Mouse (Mus musculus): ENCODE data around the gene Plekhb1.
A peak's percentile ranks its signal among the peaks of the same experiment; 100 is the strongest.

Plekhb1 gene

GRCm38 (mm10) chr7:100662231-100662630 is at the start of gene Plekhb1:
TSS of gene Plekhb1 (minus strand) at chr7:100662414.
- DNase-seq (ENCODE audit: low read depth): no peak

- DNase-seq (ENCODE audit: low read depth): no peak
These were observed 44.8 kb upstream of the Plekhb1 start for GRCm38 (mm10) chr7:100706883-100707480.

DNA sequence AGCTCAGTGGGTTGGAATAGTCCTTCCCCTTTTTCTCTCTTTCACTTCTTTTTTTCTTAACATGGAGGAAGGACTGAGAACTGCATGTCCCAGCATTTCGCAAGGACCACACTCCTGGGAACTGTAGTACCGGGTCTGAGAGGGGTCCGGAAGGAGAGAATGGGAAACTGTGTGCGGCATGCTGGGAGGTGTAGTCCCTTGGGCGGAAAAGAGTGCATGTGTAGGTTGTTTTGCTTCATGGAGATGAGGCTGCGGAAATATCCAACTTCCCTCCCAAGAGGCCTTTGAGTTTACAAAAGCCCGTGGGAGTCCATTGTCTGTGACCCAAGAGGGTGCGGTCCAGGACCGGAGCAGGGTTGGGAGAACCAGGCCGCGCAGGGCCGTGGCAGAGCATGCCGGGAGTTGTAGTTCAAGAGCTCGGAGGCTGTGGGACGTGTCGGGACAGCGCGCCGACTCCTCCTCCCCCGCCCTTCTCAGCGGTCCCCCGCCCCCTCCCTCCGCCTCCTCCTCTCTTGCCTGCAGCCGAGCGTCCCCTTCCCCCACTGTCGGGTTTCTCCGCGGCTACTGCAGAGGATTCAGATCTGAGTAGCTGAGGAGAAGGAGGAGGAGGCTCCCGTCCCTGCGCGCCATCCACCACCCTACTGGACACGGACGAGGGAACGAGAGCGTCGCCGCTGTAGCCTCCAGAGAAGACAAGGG is 44.1 kb upstream of the Plekhb1 start, which contains the start of gene Fam168a:
Gene Fam168a (plus strand): TSS at position 493 of the 699 bp plus-strand sequence.
- peak; percentile 91 for DNase-seq (ENCODE audit: low read depth)

DNA sequence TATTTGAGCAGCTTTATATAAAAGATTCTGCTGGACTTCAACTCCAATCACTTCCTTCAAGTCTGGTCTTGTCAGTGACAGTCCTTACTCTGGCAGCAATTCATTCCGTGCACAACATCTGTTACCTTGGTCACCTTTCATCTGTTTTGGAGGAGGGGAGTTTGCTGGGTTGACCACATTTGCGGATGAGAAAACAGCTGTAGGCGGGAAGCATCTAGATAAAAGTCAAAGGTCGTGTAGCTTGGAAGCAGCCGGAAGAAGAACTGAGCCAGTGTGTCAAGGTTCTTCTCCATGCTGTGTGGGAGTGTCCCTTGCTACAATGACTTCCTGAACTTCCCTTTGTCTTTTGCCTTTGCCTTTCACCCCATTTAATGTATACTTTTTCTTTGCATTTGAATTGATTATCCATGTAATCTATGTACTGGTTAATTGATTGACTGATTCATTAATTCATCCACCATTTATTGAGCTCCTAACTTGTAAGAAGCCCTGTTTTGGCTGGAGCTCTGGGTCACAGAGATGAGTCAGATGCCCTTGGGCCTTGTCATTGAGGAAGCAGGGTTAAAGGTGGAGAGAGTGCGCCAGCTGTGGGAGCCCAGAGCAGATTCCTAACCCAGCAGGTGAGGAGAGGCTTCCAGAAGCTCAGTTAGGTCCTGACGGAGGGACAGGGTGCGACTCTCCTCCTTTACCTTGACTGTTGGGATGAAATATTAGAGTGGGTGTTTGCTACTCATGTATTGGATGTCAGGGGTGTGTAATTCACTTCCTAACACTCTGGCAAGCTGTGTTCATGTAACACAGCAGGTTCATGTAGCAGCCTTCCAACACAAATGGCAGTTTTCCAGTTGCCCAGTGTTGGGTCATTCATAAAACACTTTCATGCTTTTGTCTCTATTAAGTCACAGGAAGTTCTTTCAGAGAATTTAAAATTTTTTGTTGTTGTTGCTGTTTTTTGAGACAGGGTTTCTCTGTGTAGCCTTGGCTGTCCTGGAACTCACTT is 37.9 kb upstream of the Plekhb1 start:
- no peak for DNase-seq (ENCODE audit: low read depth)

DNA sequence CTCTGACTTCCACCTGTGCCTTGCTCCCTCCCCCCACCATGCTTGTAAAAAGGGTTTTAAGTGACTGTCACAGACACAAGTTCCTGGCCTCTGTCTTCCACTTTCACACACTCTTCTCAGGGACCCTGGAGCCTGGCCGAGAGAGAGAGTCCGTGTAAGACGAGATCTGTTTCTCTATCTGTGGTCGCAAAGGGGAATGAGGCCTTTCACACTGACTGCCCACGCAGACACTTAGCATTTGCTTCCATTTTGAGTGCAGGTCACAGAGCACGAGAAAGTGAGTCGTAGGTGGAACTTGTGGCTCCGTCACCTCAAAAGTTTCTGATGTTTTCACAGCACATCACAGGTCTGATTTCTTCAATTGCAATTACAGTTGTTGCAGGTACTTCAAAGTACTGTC is 31.0 kb upstream of the Plekhb1 start:
- DNase-seq (ENCODE audit: low read depth): no peak

DNA sequence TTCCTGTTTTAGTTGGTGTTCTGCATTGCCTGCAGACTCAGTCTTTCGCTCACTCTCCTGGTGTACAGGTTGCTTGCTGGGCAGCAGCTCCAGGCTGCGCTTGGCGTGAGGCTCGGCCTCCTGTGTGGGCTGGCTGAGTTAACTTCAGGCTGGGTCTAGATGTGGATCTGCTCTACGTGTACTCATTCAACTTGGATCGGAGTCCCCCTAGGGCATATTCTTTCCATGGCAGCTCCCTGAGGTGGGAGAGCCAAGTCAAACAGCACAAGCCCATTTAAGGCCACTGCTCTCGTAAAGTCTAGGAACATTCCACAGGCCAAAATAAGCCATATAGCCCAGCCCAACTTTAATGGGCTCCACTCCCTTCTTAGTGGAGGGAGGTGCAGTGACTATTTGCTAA is 26.3 kb upstream of the Plekhb1 start:
- DNase-seq (ENCODE audit: low read depth): no peak

DNA sequence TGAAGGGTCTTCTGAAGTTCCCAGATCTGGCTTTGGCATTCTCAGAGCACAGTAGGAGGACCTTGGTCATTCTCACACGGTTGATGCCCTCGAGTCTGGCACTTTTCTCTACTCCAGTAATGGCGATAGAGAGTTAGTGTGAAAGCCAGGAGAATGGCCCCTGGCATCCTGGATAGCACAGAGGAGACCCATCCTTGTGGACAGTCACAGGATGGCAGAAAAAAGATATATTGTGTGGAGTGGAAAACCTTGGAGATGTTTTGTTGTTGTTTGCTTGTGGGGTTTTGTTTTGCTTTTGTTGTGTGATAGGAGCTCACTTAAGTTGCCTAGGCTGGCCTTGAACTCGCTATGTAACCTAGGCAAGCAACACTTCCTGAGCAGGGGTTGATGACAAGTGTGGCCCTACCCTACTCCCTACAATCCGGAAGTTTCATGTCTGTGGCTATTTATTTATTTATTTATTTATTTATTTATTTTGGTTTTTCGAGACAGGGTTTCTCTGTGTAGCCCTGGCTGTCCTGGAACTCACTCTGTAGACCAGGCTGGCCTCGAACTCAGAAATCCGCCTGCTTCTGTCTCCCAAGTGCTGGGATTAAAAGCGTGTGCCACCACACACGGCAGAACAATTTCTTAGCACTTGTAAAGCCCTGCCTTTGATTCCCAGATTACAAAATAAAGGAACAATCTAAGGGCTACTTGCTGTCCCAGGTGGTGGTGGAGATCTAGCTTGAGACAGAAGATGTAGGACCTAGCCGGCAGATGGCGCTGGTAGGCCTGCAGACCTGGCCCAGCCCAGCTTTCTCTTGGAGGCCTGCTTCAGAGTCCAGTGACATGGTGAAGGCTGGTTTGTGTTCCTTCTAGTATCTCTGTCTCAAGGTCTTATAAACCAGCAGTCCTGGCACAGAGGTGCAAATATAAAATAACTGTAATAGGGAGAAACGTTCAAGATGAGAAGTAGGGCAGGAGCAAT is 23.1 kb upstream of the Plekhb1 start:
- peak; percentile 44 for DNase-seq (ENCODE audit: low read depth)

DNA sequence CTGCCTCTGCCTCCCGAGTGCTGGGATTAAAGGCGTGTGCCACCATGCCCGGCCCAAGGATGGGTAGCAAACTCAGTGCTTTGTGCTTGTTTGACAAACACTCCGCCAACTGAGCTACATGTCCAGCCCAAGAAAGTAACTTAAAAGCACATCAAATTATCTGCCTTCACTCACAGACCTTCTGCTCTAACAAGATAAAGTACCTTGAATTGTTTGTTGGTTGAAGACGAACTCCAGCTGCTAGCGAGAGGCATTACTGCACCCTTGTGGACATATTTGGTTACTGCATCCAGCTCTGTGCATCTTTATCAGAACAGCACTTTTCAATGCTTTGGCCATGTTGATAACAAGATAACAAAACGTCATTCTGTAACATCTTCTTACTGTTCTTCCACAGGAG is 22.3 kb upstream of the Plekhb1 start:
- peak; percentile 31 for DNase-seq (ENCODE audit: low read depth)

GRCm38 (mm10) chr7:100684081-100684480 is 21.9 kb upstream of the Plekhb1 start:
- DNase-seq (ENCODE audit: low read depth): no peak

GRCm38 (mm10) chr7:100683241-100683640 is 21.0 kb upstream of the Plekhb1 start:
- no peak for DNase-seq (ENCODE audit: low read depth)

DNA sequence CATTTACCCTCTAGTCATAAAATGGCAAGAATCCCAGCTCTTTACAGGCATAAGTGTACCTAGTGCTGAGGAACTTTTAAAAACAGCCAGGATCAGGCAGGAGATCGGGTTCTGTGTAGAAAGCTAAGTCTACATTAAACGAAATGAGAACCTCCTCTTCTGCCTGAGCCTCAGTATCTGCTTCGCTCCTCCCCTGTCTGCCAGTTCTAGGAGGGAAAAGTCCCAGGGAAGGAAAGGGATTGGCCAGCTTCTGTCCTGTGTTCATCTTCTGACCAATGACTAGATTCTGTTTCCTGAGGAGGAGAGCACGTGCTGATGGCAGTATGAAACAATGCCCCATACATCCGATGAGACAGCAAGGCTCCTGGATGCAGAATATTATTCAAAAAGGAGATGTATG is 18.9 kb upstream of the Plekhb1 start:
- DNase-seq (ENCODE audit: low read depth): no peak

- DNase-seq (ENCODE audit: low read depth): no peak
These were observed 17.0 kb upstream of the Plekhb1 start for GRCm38 (mm10) chr7:100678948-100679880.

DNA sequence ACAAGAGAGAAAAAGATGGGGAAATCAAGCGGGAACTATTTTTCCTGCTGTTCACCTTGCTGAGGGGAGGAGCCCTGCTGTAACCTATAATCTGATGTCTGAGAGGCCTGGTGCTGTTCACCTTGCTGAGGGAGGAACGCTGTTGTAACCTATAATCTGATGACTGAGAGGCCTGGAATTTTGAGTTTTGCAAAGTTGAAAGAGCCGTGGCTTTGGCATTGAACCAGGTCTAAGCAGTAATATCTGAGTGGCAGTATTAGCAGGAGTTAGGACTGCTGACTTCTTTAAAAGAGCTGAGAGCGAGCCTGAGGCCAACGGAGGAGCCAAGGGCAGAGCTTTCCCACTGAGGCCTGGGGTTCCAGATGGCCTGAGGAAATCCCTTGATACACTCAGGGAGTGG is 15.8 kb upstream of the Plekhb1 start:
- peak; percentile 30 for DNase-seq (ENCODE audit: low read depth)

GRCm38 (mm10) chr7:100674941-100675340 is 12.7 kb upstream of the Plekhb1 start:
- DNase-seq (ENCODE audit: low read depth): no peak

DNA sequence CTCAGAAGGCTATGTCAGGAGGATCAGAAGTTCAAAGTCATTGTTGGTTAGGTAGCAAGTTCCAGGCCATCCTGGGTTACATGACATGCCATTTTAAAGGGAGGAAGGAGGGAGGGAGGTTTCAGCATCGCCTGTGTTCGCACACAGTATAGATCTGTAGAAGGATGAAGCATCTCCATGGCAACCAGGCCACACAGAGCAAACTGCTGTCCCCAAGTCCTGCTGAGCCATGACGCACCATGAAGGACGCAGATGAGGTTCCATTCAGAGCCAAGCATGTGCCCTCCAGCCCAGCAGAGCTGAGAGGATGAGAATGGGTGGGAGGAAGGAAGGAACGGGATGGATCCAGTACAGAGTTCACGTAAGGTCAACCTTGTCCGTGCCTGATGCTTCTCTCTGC is 11.2 kb upstream of the Plekhb1 start:
- no peak for DNase-seq (ENCODE audit: low read depth)

- no peak for DNase-seq (ENCODE audit: low read depth)
These were observed 8.4 kb upstream of the Plekhb1 start for GRCm38 (mm10) chr7:100670646-100671045.

GRCm38 (mm10) chr7:100663729-100664304 is 1.6 kb upstream of the Plekhb1 start:
- DNase-seq (ENCODE audit: low read depth): no peak

DNA sequence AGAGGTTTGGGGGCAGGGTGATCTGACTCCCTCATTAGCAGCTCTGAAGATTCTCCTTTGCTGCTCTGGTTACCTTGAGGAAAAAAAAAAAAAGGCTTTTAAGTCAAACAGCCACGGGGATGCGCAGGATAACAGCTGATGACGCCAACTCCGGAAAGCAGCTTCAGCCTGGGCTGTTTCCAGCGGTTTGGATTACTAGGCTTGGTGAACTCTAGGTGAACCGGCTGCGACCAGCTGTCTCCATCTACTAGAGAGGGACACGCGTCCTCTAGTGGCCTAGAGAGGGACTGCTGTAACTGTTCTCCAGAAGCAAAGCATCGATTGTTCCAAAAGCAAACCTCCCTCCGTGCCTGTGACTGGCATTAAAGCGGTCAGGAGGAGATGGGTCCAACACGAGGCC is 976 bp upstream of the Plekhb1 start:
- peak; percentile 89 for DNase-seq (ENCODE audit: low read depth)

GRCm38 (mm10) chr7:100661264-100661663 is 950 bp downstream of the Plekhb1 start:
- DNase-seq (ENCODE audit: low read depth): no peak

GRCm38 (mm10) chr7:100658093-100658578 is 4.1 kb downstream of the Plekhb1 start:
- no peak for DNase-seq (ENCODE audit: low read depth)
